Mouse (Mus musculus): ENCODE results near the gene Ppp5c.

GRCm38 (mm10) chr7:17009326-17010009 lies 18.3 kb downstream of the Ppp5c start:
- TF ChIP-seq CTCF (IDR thresholded peaks at IDR 0.05; ENCODE audit: low read depth, low read length) (no peak), TAL1 (conservative IDR thresholded peaks at IDR 0.05; ENCODE audit: low read depth, low read length) (no peak), POLR2AphosphoS5 (IDR thresholded peaks at IDR 0.05; ENCODE audit: insufficient replicate concordance, low read depth, low read length) (no peak)

Data from G1E (cell line).